Mouse (Mus musculus) olfactory bulb, adult 2 months (tissue): Measurements from ENCODE around the gene Tm4sf20.

Source experiments
- CTCF ChIP-seq: fragments of 200-500 bp; IDR thresholded peaks from 2 replicates; pipeline ENCODE4 v1.5.1; 2012; ENCODE audit warnings: low read depth, mild to moderate bottlenecking, low read length, moderate library complexity; ENCODE audit not compliant: insufficient read depth
- POLR2A ChIP-seq: fragments of 200-500 bp; IDR thresholded peaks from 2 replicates; pipeline ENCODE4 v1.6.1; 2012; ENCODE audit warnings: mild to moderate bottlenecking, low read depth, low read length, moderate library complexity; ENCODE audit not compliant: insufficient read depth

DNA sequence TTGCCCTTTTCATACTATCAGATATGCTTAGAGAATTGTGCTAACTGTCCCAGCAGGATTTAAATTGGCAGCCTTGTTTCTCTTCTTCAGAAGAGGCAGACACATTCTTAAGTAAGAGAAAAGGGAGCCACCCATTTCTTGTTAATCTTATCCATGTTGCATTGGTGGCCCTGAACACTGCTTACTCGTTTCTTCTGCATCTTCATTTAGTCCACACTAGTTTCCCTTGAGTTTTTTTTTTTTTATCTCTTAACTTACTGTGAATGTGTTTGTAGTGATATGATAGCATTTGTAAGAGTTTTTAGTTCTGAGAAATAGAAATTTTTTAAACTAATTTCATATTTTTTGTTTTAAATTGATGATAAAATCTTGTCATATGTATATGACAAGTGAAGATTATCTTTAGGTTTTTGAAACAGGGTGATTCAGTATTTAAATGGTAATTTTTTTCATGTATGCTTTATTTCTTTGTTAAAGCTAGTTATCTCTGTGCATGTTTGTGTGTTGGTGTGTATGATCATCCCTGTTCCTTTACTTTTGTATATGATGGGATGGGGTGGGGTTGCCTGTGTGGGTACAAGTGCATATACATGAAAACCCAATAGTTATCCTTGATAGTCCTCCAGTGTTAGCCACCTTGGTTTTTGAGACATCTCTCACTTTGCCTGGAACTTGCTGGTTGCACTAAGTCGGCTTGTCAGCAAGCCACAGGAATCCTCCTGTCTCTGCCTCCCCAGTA is 20.4 kb downstream of the Tm4sf20 start:
- TF ChIP-seq POLR2A (no peak), CTCF (no peak)
